ENCODE assay signal across 11 mouse cellular contexts in the genomic region with DNA sequence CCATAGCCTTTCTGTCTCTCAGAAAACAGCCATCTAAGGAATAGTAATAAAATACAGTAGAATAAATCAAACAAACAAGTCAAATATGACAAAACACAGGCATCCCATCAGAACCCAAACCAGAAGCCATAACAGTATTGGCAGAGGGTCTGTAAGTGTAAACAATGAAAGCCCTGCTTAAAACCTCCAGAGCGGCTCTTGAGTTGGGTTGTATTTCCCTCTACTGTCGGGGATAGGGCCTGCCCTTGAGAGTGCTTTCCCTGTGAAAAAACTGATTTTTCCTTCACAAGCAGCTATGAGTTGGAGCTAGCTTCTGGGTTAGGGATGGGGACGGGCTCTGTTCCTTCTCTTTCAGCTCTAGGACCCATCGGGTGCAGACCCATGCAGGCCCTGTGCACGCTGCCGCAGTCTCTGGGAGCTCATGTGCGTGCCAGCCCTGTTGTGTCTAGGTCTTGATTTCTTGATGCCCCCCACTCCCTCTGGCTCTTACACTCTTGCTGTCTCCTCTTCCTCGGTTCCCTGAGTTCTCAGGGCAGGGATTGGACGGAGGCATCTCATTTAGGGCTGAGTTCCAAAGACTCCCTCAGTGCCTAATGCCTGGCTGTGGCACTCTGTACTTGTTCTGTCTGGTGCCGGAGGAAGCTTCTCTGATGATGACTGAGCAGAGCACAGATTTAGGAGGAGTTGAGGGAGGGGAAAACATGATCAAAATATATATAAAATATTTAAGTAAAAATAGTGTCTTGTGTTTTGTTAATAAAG. TPM values are rescaled to one million over a fixed set of nuclear protein-coding genes. Genes with fewer than 3 reads are reported as not detected.
DNase-seq lines count a peak whose midpoint lies in the region; ATAC-seq lines count a peak whose summit lies in the region.
"Had no signal": no experiment of that assay in that cellular context is flagged by ENCODE, and none has a peak within 500 bp of the region (broad histone marks: within the 10 kb centered on the region; RNA-seq: fewer than 3 reads in every experiment).

No protein-coding gene starts in this region.

- H3K9ac ChIP-seq in kidney, embryonic 15.5 days: no peak overlapping the region
- no peak overlapping the region for H3K9ac ChIP-seq in limb, embryonic 13.5 days
- H3K9ac ChIP-seq: forebrain, embryonic 15.5 days had no signal

- DNase-seq in cerebellum, postnatal 14 days: peak; percentile 13 to 30
- DNase-seq in cerebellum, postnatal 36 days: no peak
- no peak for DNase-seq in kidney, postnatal 4 days
- DNase-seq in brain, adult 2 months (ENCODE audit: low read depth, low spot score): peak; percentile 21
- no peak for DNase-seq in urinary bladder, postnatal 10 days (ENCODE audit: low spot score)
- DNase-seq in thymus, postnatal 14 days: no peak
- DNase-seq: gastrocnemius, postnatal 36 days; right cerebral cortex, postnatal 25 days had no signal

- no peak overlapping the region for H3K4me2 ChIP-seq in kidney, embryonic 15.5 days
- H3K4me2 ChIP-seq in limb, embryonic 13.5 days (replicated peaks): no peak overlapping the region
- H3K4me2 ChIP-seq: forebrain, embryonic 15.5 days had no signal

- ATAC-seq in kidney, embryonic 15.5 days (replicated peaks; ENCODE audit: low FRiP score): no peak
- ATAC-seq in limb, embryonic 13.5 days (ENCODE audit: low FRiP score, low read depth): no peak
- ATAC-seq: forebrain, embryonic 15.5 days had no signal

- H3K9me3 ChIP-seq in kidney, embryonic 15.5 days (replicated peaks): no peaks in the 10 kb centered on the region
- no peaks in the 10 kb centered on the region for H3K9me3 ChIP-seq in limb, embryonic 13.5 days
- H3K9me3 ChIP-seq: forebrain, embryonic 15.5 days had no signal

- peak overlapping the region; percentile 69 for H3K27ac ChIP-seq in kidney, embryonic 15.5 days
- 0 out of 2 replicates have a peak overlapping the region, but pooled peaks have one; percentile 28 for H3K27ac ChIP-seq in limb, embryonic 13.5 days
- H3K27ac ChIP-seq: forebrain, embryonic 15.5 days had no signal

- H3K4me3 ChIP-seq in kidney, embryonic 15.5 days (replicated peaks): no peak overlapping the region
- no peak overlapping the region for H3K4me3 ChIP-seq in limb, embryonic 13.5 days
- H3K4me3 ChIP-seq: forebrain, embryonic 15.5 days had no signal

- peaks cover 18% of the 10 kb centered on the region for H3K36me3 ChIP-seq in kidney, embryonic 15.5 days
- peaks cover 12% of the 10 kb centered on the region for H3K36me3 ChIP-seq in limb, embryonic 13.5 days
- H3K36me3 ChIP-seq: forebrain, embryonic 15.5 days had no signal

- peaks cover 41% of the 10 kb centered on the region for H3K4me1 ChIP-seq in kidney, embryonic 15.5 days
- peaks cover 36% of the 10 kb centered on the region for H3K4me1 ChIP-seq in limb, embryonic 13.5 days

- WGBS in kidney, embryonic 15.5 days: 69% methylated on average over 10 of the region's 10 CpGs
- 69% methylated on average over 10 of the region's 10 CpGs for WGBS in limb, embryonic 13.5 days

- H3K27me3 ChIP-seq in kidney, embryonic 15.5 days: no peaks in the 10 kb centered on the region
- no peaks in the 10 kb centered on the region for H3K27me3 ChIP-seq in limb, embryonic 13.5 days
- H3K27me3 ChIP-seq: forebrain, embryonic 15.5 days had no signal

RNA-seq across cellular contexts. Expression of a gene that starts 20.3 kb away (rescaled TPM):
- polyA plus RNA-seq in kidney, embryonic 15.5 days (2015; fragmentation: Nextera tagmentation; extraction: Ambion mirVana): 39.7 and 40.5 TPM in 2 replicates
- polyA plus RNA-seq in limb, embryonic 13.5 days (2015; fragmentation: Nextera tagmentation; extraction: Ambion mirVana): 34.0 and 35.5 TPM in 2 replicates

RNA-seq across cellular contexts. Expression of a gene that starts 46.6 kb away (rescaled TPM):
- 5.8 and 7.0 TPM in 2 replicates for polyA plus RNA-seq in kidney, embryonic 15.5 days (2015; fragmentation: Nextera tagmentation; extraction: Ambion mirVana)
- 7.8 and 7.9 TPM in 2 replicates for polyA plus RNA-seq in limb, embryonic 13.5 days (2015; fragmentation: Nextera tagmentation; extraction: Ambion mirVana)

Comparison
In these comparisons a context has a peak if more than half of its experiments do, and no peak if none do; other contexts are left out.
1. DNase-seq: peak in cerebellum, postnatal 14 days (2 of 2) and brain, adult 2 months (single experiment); none in cerebellum, postnatal 36 days (0 of 2), kidney, postnatal 4 days (0 of 2), urinary bladder, postnatal 10 days (single experiment) and thymus, postnatal 14 days (single experiment).